Comparison of ENCODE assay signal across 23 mouse cellular contexts in the genomic region with DNA sequence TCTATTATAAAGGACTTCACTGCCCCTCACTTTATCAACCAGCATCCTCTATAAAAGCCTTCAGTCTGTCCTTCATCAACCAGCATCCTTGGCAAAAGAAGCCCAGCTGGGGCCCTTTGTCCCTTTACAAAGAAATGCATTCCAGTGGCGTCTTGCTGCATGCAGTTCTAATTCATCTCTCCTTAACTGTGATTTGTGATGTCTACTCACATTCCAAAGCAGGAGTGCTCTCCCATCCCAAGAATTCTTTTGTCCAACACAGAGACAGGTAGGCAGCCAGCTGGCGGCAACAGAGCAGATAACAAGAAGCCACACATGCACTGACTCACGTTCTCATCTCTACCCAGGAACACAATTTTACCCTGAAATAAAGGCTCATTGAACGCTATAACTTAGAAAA.
"Had no signal": no experiment of that assay in that cellular context is flagged by ENCODE, and none has a peak within 500 bp of the region (broad histone marks: within the 10 kb centered on the region; RNA-seq: fewer than 3 reads in every experiment).

No protein-coding gene starts in this region.

- ATAC-seq: liver, postnatal 0 days; midbrain, embryonic 16.5 days had no signal

- H3K4me3 ChIP-seq: limb, embryonic 12.5 days; limb, embryonic 15.5 days; lung, embryonic 15.5 days; megakaryocyte, embryonic 14.5 days; midbrain, embryonic 12.5 days; myocyte; neural tube, embryonic 12.5 days; neural tube, embryonic 15.5 days; stomach, embryonic 15.5 days had no signal

- H3K9ac ChIP-seq: limb, embryonic 12.5 days; limb, embryonic 15.5 days; liver, embryonic 14.5 days; liver, postnatal 0 days; lung, embryonic 15.5 days; midbrain, embryonic 12.5 days; neural tube, embryonic 12.5 days; neural tube, embryonic 15.5 days; stomach, embryonic 15.5 days had no signal

- H3K4me1 ChIP-seq: limb, embryonic 12.5 days; limb, embryonic 15.5 days; megakaryocyte, embryonic 14.5 days; neural tube, embryonic 12.5 days; neural tube, embryonic 15.5 days; stomach, embryonic 15.5 days had no signal

- DNase-seq: kidney, adult 9 months; kidney, postnatal 14 days; kidney, postnatal 4 days; left cerebral cortex, postnatal 4 days; liver, postnatal 0 days; lung, postnatal 10 days; lung, postnatal 36 days; retina, postnatal 1 day; right cerebral cortex, postnatal 25 days; spleen, adult 18-20 months; thymus, postnatal 25 days had no signal

- H3K9me3 ChIP-seq: limb, embryonic 12.5 days; limb, embryonic 15.5 days; lung, embryonic 15.5 days; neural tube, embryonic 12.5 days; neural tube, embryonic 15.5 days; stomach, embryonic 15.5 days had no signal

- H3K36me3 ChIP-seq: limb, embryonic 12.5 days; limb, embryonic 15.5 days; lung, embryonic 15.5 days; midbrain, embryonic 12.5 days; neural tube, embryonic 12.5 days; neural tube, embryonic 15.5 days; stomach, embryonic 15.5 days had no signal

- H3K27me3 ChIP-seq: limb, embryonic 15.5 days; lung, embryonic 15.5 days; megakaryocyte, embryonic 14.5 days; midbrain, embryonic 12.5 days; neural tube, embryonic 12.5 days; neural tube, embryonic 15.5 days; stomach, embryonic 15.5 days had no signal

- H3K27ac ChIP-seq: limb, embryonic 12.5 days; limb, embryonic 15.5 days; liver, embryonic 14.5 days; lung, embryonic 15.5 days; midbrain, embryonic 12.5 days; neural tube, embryonic 12.5 days; neural tube, embryonic 15.5 days; stomach, embryonic 15.5 days had no signal

- H3K4me2 ChIP-seq: limb, embryonic 12.5 days; limb, embryonic 15.5 days; liver, embryonic 11.5 days; lung, embryonic 15.5 days; midbrain, embryonic 12.5 days; neural tube, embryonic 12.5 days; neural tube, embryonic 15.5 days; stomach, embryonic 15.5 days had no signal
